Mouse (Mus musculus) kidney, adult 8-10 months (tissue): ENCODE measurements at regions not wholly inside any gene's neighbourhood (a gene's known extent, or its start where the extent isn't known, plus 50 kb on each side); places are given as distances from the start of the nearest gene placed in this dataset.

Experiments used
- DNase-seq, 2 experiments: peaks; one replicate each; pipeline ENCODE4 v3.0.0; 2022

GRCm38 (mm10) chr11:114128841-114129240 is 62.0 kb upstream of the Sdk2 start:
- no peak for DNase-seq

DNA sequence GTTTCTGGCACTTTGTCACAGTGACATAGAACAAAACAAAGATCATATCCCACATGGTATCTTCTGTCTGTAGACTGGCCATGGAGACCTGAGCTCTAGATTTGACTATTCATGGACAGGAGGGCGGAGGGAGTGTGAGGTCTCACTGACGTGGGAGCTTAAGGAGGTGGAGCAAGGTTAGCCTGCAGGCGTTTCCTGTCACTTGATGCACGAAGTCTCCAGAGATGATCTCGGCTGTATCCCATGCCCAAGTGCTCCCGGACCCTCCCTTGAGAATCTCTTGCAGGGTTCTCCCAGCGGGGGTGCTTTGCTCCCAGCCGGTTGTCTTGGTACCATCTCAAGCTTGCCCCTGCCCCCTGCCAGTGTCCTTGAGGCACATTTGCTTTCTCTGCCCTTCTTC is 60.6 kb upstream of the Sdk2 start:
- DNase-seq, result no peak

DNA sequence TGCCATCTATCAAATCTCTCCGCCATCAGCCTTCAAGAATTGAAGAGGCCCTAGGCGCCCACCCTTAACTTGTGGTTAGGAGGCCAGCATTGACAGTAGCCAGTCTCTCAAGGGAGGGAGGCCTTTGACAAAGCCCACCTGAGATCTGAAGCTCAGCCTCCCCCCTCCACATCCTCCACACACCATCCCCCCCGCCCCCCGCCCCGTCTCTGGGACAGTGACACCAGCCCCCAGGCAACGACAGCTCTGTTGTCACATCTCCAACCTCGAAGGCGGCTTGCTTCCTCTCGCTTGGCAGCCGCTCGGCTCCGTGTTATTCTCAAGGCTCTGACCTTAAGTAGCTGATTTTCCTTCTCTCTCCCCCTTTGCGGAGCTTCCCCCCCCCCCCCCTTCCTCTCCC is 55.3 kb upstream of the Sdk2 start:
- DNase-seq, result no peak

DNA sequence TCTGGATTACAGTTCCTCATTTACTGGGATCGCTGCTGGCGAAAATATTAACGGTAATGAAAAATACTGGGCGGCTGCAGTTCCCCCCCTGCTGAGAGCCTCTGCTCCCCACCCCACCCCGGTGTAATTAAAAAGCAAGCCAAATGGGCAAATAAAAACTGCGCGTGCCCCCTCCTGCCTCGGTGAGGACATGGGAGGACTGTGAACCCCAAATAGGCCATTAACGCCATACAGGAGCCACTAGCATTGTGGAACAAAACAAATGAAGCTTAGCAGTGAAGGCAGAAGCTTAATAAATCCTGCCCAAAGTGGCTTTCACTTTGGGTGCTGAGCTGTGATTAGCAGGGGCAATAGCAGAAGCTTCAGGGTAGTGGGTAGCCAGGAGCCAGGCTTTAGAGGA is 52.3 kb upstream of the Sdk2 start:
- DNase-seq, result no peak
